Mouse (Mus musculus) embryonic fibroblast, embryonic 13.5 days (primary cell): ENCODE data around the gene Nup153.
A peak's percentile ranks its signal among the peaks of the same experiment; 100 is the strongest.

Experiments
- CTCF ChIP-seq: IDR thresholded peaks from 2 replicates; pipeline ENCODE4 v1.5.1; 2011; ENCODE audit warnings: mild to moderate bottlenecking, control low read depth, low read length, moderate library complexity, borderline replicate concordance; ENCODE audit not compliant: insufficient read depth
- POLR2A ChIP-seq: IDR thresholded peaks from 2 replicates; pipeline ENCODE4 v1.6.1; 2011; ENCODE audit warnings: low read depth, mild to moderate bottlenecking, control low read depth, low read length, moderate library complexity

- TF ChIP-seq POLR2A, result 0 out of 2 replicates have a peak, but pooled peaks have one; percentile 7
- no peak for TF ChIP-seq CTCF
Measured at GRCm38 (mm10) chr13:46728411-46728810, 671 bp upstream of the Nup153 start.
